Mouse (Mus musculus) adrenal gland, adult 8-10 months (tissue): ENCODE results near the gene Runx1. TPM values are rescaled to one million over a fixed set of nuclear protein-coding genes. Genes with fewer than 3 reads are reported as not detected.

ENCODE experiments used
- DNase-seq: peaks from one replicate; pipeline ENCODE4 v3.0.0; 2022
- total RNA-seq, 4 experiments: library from RNA; stranded (reverse); gene quantifications; 2 replicates each; pipeline ENCODE4 v1.2.4; 2022

Gene Runx1
- total RNA-seq, 4 experiments from 2014 or later = 4.1 to 7.8 (median 5.3) TPM

DNA sequence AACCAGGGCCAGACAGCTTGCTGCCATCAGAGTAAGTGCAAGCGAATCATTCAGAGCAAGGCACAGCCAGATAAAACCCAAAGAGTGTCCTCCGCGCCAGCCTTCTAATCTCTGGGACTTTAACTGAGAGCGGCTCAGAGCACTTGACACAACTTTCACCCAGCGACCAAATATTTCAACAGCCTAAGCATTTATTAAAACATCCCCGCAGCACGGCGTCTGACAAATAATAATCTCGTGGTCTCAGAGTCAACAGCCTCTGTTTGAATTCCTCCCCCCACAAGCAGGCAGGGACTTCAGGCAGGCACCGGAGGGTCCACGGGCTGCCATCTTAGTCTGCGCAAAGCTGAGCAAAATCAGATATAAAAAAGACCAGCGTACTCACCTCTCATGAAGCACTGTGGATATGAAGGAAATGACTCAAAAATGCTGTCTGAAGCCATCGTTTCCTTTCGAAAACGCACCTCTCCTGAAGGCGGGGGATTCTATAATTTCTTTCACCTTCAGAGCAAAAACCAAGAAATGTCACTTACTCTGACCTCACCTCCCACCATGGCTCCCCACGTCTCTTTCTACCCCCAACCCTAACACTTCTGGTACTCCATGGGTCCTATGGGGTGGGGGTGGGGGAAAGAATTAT, 625 bp downstream of the Runx1 start:
- no peak for DNase-seq

DNA sequence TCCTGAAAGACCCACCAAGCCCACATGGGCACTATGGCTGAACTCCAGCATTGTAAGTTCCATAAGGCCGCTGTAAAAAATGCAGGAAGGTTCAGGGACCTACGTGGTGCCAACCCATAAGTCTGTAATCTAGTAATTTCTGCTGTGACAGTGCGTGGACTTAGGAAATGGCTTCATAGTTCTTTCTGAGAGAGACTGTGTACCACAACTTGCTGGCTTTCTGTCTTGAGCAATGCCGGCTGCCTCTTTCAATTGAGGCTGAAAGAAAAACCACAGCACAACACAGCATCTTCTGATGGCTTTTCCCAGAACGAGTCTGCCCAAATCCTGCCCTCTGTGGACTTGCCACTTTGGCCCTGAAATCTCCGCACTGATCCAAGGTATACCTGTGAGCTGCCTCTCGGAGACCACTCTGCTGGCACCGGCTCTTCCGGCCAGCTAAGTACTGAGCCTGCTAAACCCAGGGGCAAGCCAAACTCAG, 1.2 kb downstream of the Runx1 start:
- DNase-seq = no peak

DNA sequence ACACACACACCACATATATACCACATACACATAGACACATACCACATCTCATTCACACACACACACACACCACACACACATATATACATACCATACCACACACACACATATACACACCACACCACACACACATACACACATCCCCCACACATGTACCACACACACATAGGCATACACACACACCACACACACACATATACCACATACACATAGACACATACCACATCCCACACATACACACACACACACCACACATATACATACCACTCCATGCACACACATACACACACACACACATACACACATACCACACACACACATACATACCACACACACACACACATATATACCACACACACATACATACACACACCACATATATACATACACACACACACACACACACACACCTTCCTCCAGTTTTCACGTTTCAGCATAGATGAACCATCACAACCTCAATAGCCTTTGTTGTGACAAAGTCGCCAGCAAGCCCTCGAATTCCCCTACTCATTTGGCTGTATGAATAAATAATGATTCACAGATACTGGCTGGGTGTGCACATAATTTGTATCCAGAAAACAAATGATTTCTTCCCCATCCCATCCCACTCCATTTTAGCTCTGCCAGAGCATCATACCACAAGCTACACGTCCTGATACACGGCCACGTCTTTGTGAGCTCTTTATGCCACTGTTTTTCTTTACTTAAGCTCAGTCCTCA, 1.8 kb downstream of the Runx1 start:
- no peak for DNase-seq

DNA sequence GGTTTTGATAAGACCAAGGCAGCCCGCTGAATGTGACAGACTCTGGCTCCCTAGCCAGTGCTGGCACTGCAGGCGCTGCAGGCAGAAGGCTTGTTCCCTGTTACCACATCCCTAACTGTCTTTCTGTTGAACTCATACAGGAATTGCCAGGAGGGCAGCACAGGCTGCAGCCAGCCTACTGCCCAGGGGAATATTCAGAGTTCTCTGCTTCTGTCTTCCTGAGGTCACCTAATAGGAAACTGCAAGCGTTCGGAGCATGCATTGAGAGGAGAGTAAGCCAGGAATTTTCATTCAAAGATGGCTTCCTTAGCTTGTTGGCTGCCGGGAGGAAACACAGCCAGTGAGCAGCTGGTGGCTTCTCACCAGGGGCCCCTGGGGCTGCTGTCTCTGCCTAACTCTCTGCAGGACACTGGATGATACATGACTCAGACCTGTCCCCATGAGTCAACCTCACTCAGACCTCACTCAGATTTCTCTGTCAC, 2.5 kb downstream of the Runx1 start:
- DNase-seq = no peak

DNA sequence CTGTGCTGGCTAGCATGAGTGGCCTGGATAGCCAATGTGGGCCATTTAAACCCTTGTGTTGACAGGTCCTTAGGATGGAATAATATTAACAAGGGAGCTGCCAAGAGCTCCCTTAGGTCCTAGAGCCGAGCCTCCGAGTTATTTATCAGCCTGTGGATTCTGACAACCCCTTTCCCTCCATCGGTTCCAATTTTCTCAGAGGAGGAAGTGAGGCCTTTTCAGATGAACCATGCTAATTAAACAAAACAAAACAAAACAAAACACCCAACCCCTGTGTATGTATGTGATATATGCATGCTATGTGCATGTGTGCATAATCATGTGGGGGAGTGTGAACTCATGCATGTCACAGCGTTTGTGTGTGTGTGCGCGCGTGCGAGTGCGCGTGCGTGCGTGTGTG, 3.3 kb downstream of the Runx1 start:
- DNase-seq = no peak

GRCm38 (mm10) chr16:92821938-92822629, 3.9 kb downstream of the Runx1 start:
- DNase-seq = no peak

GRCm38 (mm10) chr16:92821596-92821937, 4.4 kb downstream of the Runx1 start:
- DNase-seq = no peak

GRCm38 (mm10) chr16:92820451-92820850, 5.5 kb downstream of the Runx1 start:
- no peak for DNase-seq

DNA sequence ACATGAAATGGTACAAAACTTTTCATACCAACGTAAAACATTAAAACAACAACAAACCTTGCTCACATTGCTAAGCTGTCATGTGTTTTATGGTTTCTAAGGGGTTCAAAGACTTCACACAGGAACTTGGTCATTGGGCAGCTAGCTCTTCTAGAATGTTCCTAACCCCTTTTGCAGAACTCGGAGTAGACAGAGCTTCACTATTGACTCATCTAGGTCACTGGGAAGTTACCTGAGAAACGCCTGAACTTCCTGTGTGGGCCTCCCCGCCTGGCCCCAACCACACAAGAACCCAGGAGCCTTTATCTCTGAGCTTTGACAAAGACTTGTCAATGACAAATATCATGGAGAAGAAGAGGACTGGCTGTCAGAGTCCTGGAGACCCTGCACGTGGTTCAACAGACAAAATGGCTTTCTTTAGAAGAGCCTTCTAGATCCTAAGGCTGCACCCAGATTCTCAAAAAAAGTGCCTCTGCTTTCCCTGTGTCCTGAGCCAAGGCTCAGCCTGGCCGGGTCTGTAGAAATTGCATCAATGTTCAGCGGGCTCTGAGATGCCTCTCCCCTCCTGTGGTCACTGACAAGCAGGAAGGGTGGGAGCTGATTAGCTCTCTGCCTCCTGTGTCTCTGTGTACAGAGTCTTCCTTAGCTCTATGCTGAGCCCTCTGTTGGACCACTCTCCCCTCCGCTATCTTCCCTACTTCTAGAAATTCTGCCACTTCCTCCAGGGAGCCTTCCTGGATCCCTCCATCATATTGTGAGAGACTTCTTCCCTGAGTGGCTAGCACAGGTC, 7.3 kb downstream of the Runx1 start:
- DNase-seq = no peak

- DNase-seq = no peak
These were observed 9.9 kb downstream of the Runx1 start for GRCm38 (mm10) chr16:92816092-92816491.

- DNase-seq = no peak
These were observed 10.8 kb downstream of the Runx1 start for GRCm38 (mm10) chr16:92815195-92815527.

- DNase-seq = no peak
These were observed 11.4 kb downstream of the Runx1 start for GRCm38 (mm10) chr16:92814366-92815194.

- DNase-seq = no peak
These were observed 13.5 kb downstream of the Runx1 start for GRCm38 (mm10) chr16:92812405-92812804.

DNA sequence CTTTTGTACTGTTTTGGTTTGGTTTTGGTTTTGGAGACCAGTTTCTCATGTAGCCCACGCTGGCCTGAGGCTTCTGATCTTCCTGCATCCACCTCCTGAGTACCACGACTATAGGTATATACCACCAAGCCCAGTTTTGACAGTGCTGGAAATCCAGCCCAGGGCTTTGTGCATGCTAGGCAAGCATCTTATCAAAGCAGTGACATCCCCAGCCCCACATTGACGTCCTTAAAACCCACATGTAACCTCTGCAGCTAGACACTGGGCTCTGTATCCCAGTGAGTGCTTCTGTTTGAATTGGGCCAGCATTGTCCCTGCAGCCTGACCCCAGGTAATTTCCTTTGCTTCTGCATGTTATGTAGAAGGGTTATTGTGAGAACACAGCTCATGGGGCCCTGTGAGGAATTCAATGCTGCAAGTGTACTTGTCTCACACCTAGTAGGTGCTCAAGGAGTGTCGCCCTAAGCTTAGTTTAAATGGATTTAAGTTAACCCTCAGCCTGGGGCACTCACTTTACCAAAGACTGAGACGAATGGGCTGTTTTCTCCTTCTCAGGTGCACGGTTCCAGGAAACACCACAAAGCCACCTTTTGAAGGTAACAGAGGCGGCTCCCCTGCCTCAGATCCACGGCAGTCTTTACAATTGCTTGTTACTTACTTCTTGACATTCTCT, 15.2 kb downstream of the Runx1 start:
- DNase-seq = no peak

- no peak for DNase-seq
These were observed 18.2 kb downstream of the Runx1 start for GRCm38 (mm10) chr16:92807772-92808171.

GRCm38 (mm10) chr16:92803076-92803580, 22.8 kb downstream of the Runx1 start:
- DNase-seq = no peak

DNA sequence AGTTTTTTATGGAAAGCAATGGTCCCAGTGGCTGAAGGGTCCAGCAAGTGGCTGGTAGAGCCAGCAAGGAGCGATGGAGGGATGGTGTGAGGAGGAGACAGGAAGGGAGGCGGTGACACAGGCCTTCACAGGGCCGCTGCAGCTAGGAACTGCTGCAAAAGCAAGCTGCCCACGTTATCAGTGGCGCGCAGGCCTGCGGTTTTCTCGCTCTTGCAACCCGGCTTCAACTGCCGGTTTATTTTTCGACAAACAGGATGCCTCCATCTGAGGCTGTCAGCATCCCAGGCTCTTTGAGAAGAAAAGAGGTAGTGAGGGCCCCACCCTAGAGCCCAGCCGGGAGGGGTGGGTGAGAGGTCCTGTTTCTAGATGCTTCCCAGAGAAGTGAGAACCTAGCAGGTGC, 24.4 kb downstream of the Runx1 start:
- DNase-seq = no peak

DNA sequence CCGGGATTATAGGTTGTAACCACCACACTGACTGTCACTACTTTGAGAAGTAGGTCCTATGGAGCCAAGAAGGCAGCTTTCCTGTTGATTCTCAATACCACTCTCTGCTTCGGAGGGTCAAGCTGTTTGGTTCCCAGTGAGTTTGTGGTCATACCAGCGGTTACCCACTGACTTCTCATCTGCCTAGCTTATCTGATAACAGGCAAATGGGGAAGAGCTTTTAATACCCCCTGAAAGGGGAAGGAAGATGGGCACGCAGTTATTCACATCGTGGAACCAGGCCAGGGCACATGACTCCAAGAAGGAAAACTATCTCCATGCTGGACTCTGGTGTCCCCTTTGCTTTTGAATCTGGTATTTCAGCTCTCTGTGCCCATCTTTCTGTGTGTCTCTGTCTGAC, 25.1 kb downstream of the Runx1 start:
- no peak for DNase-seq

GRCm38 (mm10) chr16:92799940-92800339, 26.0 kb downstream of the Runx1 start:
- no peak for DNase-seq

GRCm38 (mm10) chr16:92794197-92794596, 31.8 kb downstream of the Runx1 start:
- DNase-seq = no peak

GRCm38 (mm10) chr16:92793741-92794140, 32.2 kb downstream of the Runx1 start:
- DNase-seq = no peak
